Mouse (Mus musculus) liver, embryonic 14.5 days (tissue): ENCODE results near the gene 5031439G07Rik.

ENCODE experiments used
- CTCF ChIP-seq: IDR thresholded peaks from 2 replicates; pipeline ENCODE4 v1.5.1; 2016; ENCODE audit warnings: antibody characterized with exemption, low read depth, control low read depth
- EP300 ChIP-seq: IDR thresholded peaks from 2 replicates; pipeline ENCODE4 v1.6.1; 2016; ENCODE audit warnings: antibody characterized with exemption, low read depth

DNA sequence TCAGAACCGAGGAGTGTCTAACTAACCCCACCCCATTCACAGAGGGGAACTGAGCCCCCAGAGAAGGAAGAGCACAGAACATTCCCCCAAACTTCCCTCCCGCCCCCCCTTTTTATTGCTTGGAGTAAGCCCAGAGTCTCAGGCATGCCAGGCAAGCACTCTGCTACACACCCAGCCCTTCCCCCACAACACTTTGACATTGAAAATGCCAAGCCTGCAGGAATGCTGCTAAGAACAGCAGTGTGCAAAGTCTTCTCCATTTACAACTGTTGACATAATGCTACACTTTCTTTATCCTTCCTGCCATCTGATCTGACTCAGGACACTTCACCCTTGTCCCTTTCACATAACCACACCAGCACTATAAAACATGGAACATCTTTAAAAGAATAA lies 24.3 kb upstream of the 5031439G07Rik start:
- TF ChIP-seq CTCF (no peak), EP300 (no peak)
